In the genomic region with DNA sequence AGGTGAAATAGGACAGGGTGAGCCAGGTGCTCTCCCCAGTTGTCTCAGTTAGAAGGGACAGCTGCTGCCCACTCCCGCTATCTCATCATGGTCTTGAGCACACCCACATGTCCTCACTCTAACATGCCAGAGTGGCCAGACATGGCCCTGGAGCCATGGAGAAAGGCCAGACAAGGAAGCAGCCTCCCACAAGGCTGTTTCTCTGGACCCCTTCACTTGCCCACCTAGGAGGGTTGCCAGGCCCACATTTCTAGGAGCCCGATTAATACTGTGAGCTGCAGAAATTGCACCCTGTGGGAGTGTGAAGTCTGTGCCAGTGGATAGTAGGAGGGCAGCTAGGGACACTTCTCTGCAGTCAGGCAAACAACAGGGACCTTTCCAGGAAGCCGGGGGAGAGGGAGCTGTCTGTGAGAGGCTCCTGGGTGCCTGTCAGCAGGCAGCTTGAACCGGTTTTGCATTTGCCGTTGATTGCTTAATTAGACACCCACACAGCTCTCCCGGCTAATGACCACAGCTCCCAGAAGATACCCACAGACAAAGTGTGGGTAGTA, we compare ENCODE assay signal across 9 mouse cellular contexts. TPM values are rescaled to one million over a fixed set of nuclear protein-coding genes. Genes with fewer than 3 reads are reported as not detected.
DNase-seq lines count a peak whose midpoint lies in the region; ATAC-seq and TF ChIP-seq lines count a peak whose summit lies in the region.
"Had no signal": no experiment of that assay in that cellular context is flagged by ENCODE, and none has a peak within 500 bp of the region (broad histone marks: within the 10 kb centered on the region; RNA-seq: fewer than 3 reads in every experiment).

No protein-coding gene starts in this region.

- no peaks in the 10 kb centered on the region for H3K4me1 ChIP-seq in spleen, adult 2 months (ENCODE audit: control insufficient read depth, insufficient read depth, insufficient read length)
- peaks cover 41% of the 10 kb centered on the region for H3K4me1 ChIP-seq in limb, embryonic 10.5 days

- no peak for TF ChIP-seq CTCF in spleen, adult 2 months (IDR thresholded peaks at IDR 0.05; ENCODE audit: extremely low read depth, insufficient read depth, insufficient read length, insufficient replicate concordance)

- H3K9me3 ChIP-seq in limb, embryonic 10.5 days (replicated peaks) = no peaks in the 10 kb centered on the region

- WGBS in spleen, adult 2 months = 76% methylated on average over 6 of the region's 6 CpGs
- 32% methylated on average over 6 of the region's 6 CpGs for WGBS in limb, embryonic 10.5 days

- no peaks in the 10 kb centered on the region for H3K36me3 ChIP-seq in spleen, adult 2 months (ENCODE audit: control insufficient read depth, insufficient read depth, low read length)
- no peaks in the 10 kb centered on the region for H3K36me3 ChIP-seq in limb, embryonic 10.5 days

- DNase-seq in frontal cortex, postnatal 10 days (ENCODE audit: low spot score in 2 of 2) = no peak
- no peak for DNase-seq in spleen, adult 2 months (ENCODE audit: low read depth in 1 of 2, low spot score in 2 of 2)
- no peak for DNase-seq in spleen, postnatal 10 days (ENCODE audit: low spot score in 2 of 2)
- no peak for DNase-seq in limb, embryonic 10.5 days (ENCODE audit: low spot score)
- no peak for DNase-seq in ovary, adult 18-20 months (ENCODE audit: low spot score)
- DNase-seq in embryo, embryonic 10.5 days (ENCODE audit: low spot score) = no peak
- DNase-seq: thymus, postnatal 4 days had no signal

- no peaks in the 10 kb centered on the region for H3K27me3 ChIP-seq in spleen, adult 2 months (ENCODE audit: control insufficient read depth, insufficient read depth, low read length)
- H3K27me3 ChIP-seq in limb, embryonic 10.5 days (ENCODE audit: low read depth, poor library complexity, severe bottlenecking) = peaks cover 73% of the 10 kb centered on the region

- peak; percentile 36 for ATAC-seq in frontal cortex, adult (ENCODE audit: low TSS enrichment)
- no peak for ATAC-seq in CD4-positive, CD25-positive, alpha-beta regulatory T cell, adult 4 months

- 0 out of 2 replicates have a peak overlapping the region, but pooled peaks have one; percentile 12 for H3K27ac ChIP-seq in spleen, adult 2 months (ENCODE audit: insufficient read depth, low read length)
- peak overlapping the region; percentile 40; the same call in 1 of the 2 replicates for H3K27ac ChIP-seq in limb, embryonic 10.5 days

- TF ChIP-seq POLR2A in spleen, adult 2 months (IDR thresholded peaks at IDR 0.05; ENCODE audit: low read depth, low read length) = no peak

- no peak overlapping the region for H3K4me3 ChIP-seq in spleen, adult 2 months (ENCODE audit: extremely low read depth, insufficient read depth, insufficient read length)
- no peak overlapping the region for H3K4me3 ChIP-seq in limb, embryonic 10.5 days

RNA-seq across cellular contexts. Expression of gene Plekha6, which starts 58.5 kb away (rescaled TPM):
- 26.0 and 31.1 TPM in 2 replicates for polyA plus RNA-seq in spleen, adult 2 months (2012; rRNA removed)
- 1.4 and 2.3 TPM in 2 replicates for polyA plus RNA-seq in limb, embryonic 10.5 days (2016; fragmentation: Nextera tagmentation; extraction: Ambion mirVana)
- not detected for polyA plus RNA-seq in CD4-positive, CD25-positive, alpha-beta regulatory T cell, adult 4 months (2017; shearing (Covaris generic))
